Mouse (Mus musculus) kidney, embryonic 14.5 days (tissue): ENCODE data around the gene Fhl2. TPM values are rescaled to one million over a fixed set of nuclear protein-coding genes. Genes with fewer than 3 reads are reported as not detected.

Experiments used
- ATAC-seq: fragments of 200-750 bp; cut with Nextera tagmentation; 2 replicates; pipeline ENCODE4 v1.8.0; 2017; ENCODE audit warnings: moderate number of reproducible peaks, mild to moderate bottlenecking, moderate TSS enrichment, moderate library complexity; ENCODE audit not compliant: low FRiP score, low TSS enrichment
- H3K27ac ChIP-seq: fragments of 300-500 bp; sonication (generic); 2 replicates; pipeline ENCODE4 v1.5.1; 2014; ENCODE audit warnings: low read depth, mild to moderate bottlenecking, low read length, moderate library complexity, mixed read lengths
- H3K27me3 ChIP-seq: fragments of 300-500 bp; sonication (generic); 2 replicates; pipeline ENCODE4 v1.6.1; 2014; ENCODE audit warnings: mild to moderate bottlenecking, low read length; ENCODE audit not compliant: control insufficient read depth, insufficient read depth
- H3K36me3 ChIP-seq: fragments of 300-500 bp; sonication (generic); 2 replicates; pipeline ENCODE4 v1.6.1; 2014; ENCODE audit warnings: low read length, mixed read lengths; ENCODE audit not compliant: control insufficient read depth, insufficient read depth
- H3K4me1 ChIP-seq: fragments of 300-500 bp; sonication (generic); 2 replicates; pipeline ENCODE4 v1.6.1; 2014; ENCODE audit warnings: low read length, mixed read lengths; ENCODE audit not compliant: control insufficient read depth, insufficient read depth
- H3K4me2 ChIP-seq: fragments of 300-500 bp; sonication (generic); replicated peaks from 2 replicates; pipeline ENCODE4 v1.6.1; 2014; ENCODE audit warnings: low read depth, mild to moderate bottlenecking, low read length
- H3K4me3 ChIP-seq: fragments of 300-500 bp; sonication (generic); 2 replicates; pipeline ENCODE4 v1.5.1; 2014; ENCODE audit warnings: mild to moderate bottlenecking, low read length
- H3K9ac ChIP-seq: fragments of 300-500 bp; sonication (generic); 2 replicates; pipeline ENCODE4 v1.6.1; 2014; ENCODE audit warnings: low read depth, mild to moderate bottlenecking, low read length, moderate library complexity
- H3K9me3 ChIP-seq: fragments of 300-500 bp; sonication (generic); 2 replicates; pipeline ENCODE4 v1.6.1; 2016; ENCODE audit warnings: low read length; ENCODE audit not compliant: control insufficient read depth
- WGBS: fragments of 180-500 bp; shearing (Covaris S2); extraction: QIAGEN DNeasy Blood & Tissue Kit; methylation state at CpG from one replicate; pipeline ENCODE4 v1.1.7; 2014; 5-methylcytosine and 5-hydroxymethylcytosine counted together
- polyA plus RNA-seq: library from polyadenylated mRNA; unstranded; fragments of >200 nt; fragmentation: Nextera tagmentation; extraction: Ambion mirVana; gene quantifications from 2 replicates; pipeline ENCODE4 v1.2.1, GENCODE M21; 2014

The Fhl2 gene
- polyA plus RNA-seq, 1 experiment from 2014 or later = 87.6 TPM

DNA sequence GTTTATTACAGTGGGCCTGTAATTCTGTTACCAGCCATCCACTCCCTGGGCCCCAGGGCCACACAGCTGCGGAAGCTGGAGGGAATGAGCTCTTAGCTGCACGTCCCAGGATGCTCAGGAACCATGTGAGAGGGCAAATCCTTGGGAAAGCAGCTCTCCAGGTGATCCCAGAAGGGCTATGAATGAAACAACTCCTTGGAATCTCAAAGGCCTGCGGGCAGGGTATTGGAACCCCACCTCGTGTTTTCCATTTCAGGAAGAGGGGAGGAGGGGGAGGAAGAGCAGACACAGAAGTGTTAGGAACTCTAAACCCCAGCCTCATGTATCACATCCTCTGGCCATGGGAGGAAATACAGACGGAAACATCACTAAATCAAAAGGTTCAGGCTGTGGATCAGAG lies 28.8 kb downstream of the Fhl2 start:
- 25% methylated on average over 5 of the region's 5 CpGs for WGBS

DNA sequence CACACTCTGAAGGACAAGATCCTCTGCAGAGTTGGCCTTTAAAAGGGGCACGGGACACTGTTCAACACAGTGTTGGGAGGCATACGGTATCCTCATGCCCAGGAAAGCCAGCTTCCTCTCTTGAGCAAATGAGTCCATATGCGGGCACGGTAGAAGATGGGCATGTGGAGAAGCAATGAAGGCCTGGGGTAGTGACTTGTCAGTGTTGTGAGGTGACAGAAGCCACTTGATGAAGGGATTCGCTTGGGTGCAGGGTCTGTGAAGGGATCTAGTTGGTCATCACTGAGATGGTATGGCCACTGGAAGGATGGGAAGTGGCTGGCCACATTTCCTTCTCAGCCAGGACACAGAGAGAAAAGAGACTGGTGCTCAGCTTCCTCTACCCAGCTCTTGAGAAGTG lies 32.2 kb downstream of the Fhl2 start:
- no peak for ATAC-seq
- Histone ChIP-seq H3K4me1 (peaks cover 15% of the 10 kb centered on the region; the same call in 1 of the 2 replicates), H3K9me3 (no peaks in the 10 kb centered on the region), H3K4me2 (no peak overlapping the region), H3K9ac (no peak overlapping the region), H3K4me3 (no peak overlapping the region), H3K27me3 (no peaks in the 10 kb centered on the region), H3K27ac (no peak overlapping the region), H3K36me3 (no peaks in the 10 kb centered on the region)
- 95% methylated on average over 5 of the region's 5 CpGs for WGBS

More for the DNA sequence above, 28.8 kb downstream of the Fhl2 start:
- no peak overlapping the region for H3K4me3 ChIP-seq
- peak overlapping the region; percentile 52; the same call in 1 of the 2 replicates for H3K27ac ChIP-seq
- peaks cover 23% of the 10 kb centered on the region; the same call in 1 of the 2 replicates for H3K4me1 ChIP-seq
- no peaks in the 10 kb centered on the region for H3K27me3 ChIP-seq
- no peak overlapping the region for H3K9ac ChIP-seq
- no peak overlapping the region for H3K4me2 ChIP-seq
- H3K9me3 ChIP-seq = no peaks in the 10 kb centered on the region
- H3K36me3 ChIP-seq = no peaks in the 10 kb centered on the region
- 0 out of 2 replicates have a peak, but pooled peaks have one; percentile 2 for ATAC-seq

DNA sequence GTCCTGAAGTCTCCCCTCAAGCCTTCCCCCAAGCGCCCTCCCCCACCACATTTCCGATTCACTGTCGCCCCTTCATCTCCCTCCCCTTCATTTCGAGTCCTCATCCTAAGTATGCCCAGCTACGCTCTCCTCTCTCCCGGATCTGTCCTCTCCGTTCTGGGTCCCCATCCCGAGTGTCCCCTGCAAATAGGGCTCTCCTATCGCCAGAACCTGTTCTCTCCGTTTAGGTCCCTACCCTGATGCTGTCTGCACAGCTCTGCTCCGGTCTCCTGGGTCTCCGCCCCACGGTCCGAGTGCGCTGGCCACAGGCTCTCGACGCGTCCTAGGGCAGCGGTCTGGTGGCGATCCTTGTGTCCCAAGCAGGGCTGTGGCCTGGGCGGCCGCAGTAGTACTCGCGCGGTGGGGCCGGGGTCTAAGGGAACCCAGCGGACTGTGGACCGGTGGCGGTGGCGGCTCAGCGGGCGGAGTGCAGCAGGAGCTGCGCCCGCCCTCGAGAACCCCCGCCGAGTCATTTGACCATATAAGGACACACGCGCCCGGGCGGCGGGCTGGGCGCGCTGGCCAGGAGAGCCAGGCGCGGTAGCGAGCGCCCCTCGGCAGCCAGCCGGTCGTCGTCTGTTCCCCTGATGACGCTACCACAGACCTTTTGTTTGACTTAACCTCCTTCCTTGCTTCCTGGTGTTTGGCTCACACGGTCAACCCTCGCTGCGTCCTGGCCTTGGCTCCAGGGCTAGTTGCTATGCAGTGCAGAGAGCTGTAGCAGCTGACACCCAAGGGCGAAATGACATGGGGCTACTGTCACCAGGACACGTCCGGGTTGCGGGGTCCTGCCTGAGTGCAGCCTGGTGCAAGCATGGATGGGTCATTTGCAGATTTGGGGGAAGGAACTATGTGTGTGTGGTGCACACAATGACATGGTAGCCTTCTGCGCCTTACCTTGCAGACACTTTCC lies 33.0 kb downstream of the Fhl2 start:
- H3K9ac ChIP-seq = peak overlapping the region; percentile 67
- peak overlapping the region; percentile 62 for H3K4me2 ChIP-seq
- 4% methylated on average over 61 of the region's 61 CpGs for WGBS
- no peaks in the 10 kb centered on the region for H3K36me3 ChIP-seq
- H3K27me3 ChIP-seq = no peaks in the 10 kb centered on the region
- H3K4me1 ChIP-seq = peaks cover 15% of the 10 kb centered on the region; the same call in 1 of the 2 replicates
- peak overlapping the region; percentile 76 for H3K27ac ChIP-seq
- no peaks in the 10 kb centered on the region for H3K9me3 ChIP-seq
- H3K4me3 ChIP-seq = peak overlapping the region; percentile 56
- peak; percentile 89 for ATAC-seq

DNA sequence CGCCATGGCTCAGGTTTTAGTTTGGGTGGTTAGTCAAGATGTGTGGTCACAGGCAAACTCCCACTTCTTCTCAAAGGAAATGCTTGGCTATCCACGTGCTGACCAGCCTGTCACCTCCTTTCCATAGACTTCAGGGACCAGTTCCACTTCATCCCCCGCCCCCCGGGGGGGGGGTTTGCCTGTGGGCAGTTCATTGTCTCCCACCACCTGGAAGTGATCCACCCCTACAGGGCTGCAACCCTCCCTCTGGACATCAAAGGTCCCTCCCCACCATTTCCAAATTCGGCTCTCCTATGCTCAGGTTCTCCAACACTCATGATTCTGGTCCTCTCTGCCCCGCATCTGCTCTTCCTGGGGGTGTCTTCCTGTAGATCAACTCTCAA lies 33.7 kb downstream of the Fhl2 start:
- peak overlapping the region; percentile 67 for H3K9ac ChIP-seq
- peak overlapping the region; percentile 62 for H3K4me2 ChIP-seq
- WGBS = 4% methylated on average over 6 of the region's 6 CpGs
- H3K27me3 ChIP-seq = no peaks in the 10 kb centered on the region
- peak overlapping the region; percentile 76; the same call in 1 of the 2 replicates for H3K27ac ChIP-seq
- H3K36me3 ChIP-seq = no peaks in the 10 kb centered on the region
- H3K9me3 ChIP-seq = no peaks in the 10 kb centered on the region
- ATAC-seq = peak; percentile 44; the same call in 1 of the 2 replicates
- H3K4me1 ChIP-seq = peaks cover 10% of the 10 kb centered on the region; the same call in 1 of the 2 replicates
- peak overlapping the region; percentile 56 for H3K4me3 ChIP-seq

DNA sequence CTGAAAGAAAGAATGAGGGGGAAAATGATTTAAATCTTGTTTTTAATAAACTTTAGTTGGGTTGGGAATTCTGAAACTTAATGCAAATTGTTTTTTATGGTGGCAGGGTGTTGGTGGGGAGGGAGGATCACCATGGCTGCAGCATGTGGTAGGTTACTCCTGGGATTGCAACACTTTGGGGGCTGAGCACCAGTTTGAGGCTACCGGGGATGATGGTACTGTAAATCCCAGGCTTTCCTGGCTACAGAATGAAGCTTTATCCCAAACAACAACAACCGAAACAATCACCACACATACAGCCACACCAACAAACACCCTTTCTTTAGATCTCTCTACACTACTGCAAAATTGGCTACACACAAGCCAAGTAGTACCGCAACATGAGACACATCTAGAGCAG lies 34.4 kb downstream of the Fhl2 start:
- ATAC-seq = no peak
- Histone ChIP-seq H3K27me3 (no peaks in the 10 kb centered on the region), H3K9me3 (no peaks in the 10 kb centered on the region), H3K4me3 (peak overlapping the region; percentile 56), H3K4me2 (peak overlapping the region; percentile 62), H3K36me3 (no peaks in the 10 kb centered on the region), H3K9ac (peak overlapping the region; percentile 67; the same call in 1 of the 2 replicates), H3K27ac (no peak overlapping the region), H3K4me1 (peaks cover 5% of the 10 kb centered on the region; the same call in 1 of the 2 replicates)
- WGBS = 79% methylated on average over 3 of the region's 3 CpGs

DNA sequence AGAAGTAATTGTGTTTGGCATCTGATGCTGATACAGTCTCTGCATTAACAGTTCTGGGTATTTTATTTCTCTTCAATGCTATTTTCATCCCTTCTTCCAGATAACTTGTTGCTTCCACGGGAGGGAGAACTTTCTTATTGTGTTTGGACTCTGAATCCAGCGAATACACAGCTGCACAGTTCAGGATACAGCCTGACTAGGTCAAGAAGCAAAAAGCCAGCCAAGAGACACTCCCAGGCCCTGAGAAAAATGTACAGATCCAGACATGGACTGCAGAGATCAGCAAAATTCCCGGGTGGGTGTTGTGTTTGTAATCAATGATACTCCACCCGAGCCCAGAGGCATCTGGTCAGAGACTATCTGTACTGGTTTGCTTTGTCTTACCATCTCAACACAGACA lies 37.4 kb downstream of the Fhl2 start:
- Histone ChIP-seq H3K4me1 (peaks cover 3% of the 10 kb centered on the region; the same call in 1 of the 2 replicates), H3K9me3 (no peaks in the 10 kb centered on the region), H3K9ac (no peak overlapping the region), H3K36me3 (no peaks in the 10 kb centered on the region), H3K27ac (no peak overlapping the region), H3K4me2 (no peak overlapping the region), H3K27me3 (no peaks in the 10 kb centered on the region), H3K4me3 (no peak overlapping the region)
- no peak for ATAC-seq
- 30% methylated on average over 4 of the region's 4 CpGs for WGBS

DNA sequence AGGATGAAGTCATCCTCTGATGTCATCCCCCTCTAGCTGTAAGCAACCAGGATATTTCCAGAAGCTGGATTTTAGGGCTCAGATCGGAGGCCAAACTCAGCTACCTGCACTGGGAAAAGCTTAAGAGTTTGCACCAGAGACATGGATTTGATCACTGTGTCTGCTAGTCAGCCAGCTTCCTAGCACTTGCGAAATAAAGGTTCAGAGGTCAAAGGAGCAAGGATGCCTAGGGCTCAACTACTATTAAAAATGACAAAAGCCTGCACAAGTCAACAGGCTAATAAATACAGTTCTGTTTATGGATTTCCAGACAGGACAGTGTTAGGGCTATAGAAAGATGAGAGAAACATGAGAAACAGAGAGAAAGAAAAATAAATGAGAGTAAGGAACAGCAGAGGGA lies 38.9 kb downstream of the Fhl2 start:
- H3K27me3 ChIP-seq = no peaks in the 10 kb centered on the region
- no peak overlapping the region for H3K27ac ChIP-seq
- H3K36me3 ChIP-seq = peaks cover 4% of the 10 kb centered on the region; the same call in 1 of the 2 replicates
- no peaks in the 10 kb centered on the region for H3K4me1 ChIP-seq
- no peak overlapping the region for H3K4me2 ChIP-seq
- 78% methylated on average over 2 of the region's 2 CpGs for WGBS
- no peak overlapping the region for H3K9ac ChIP-seq
- no peak overlapping the region for H3K4me3 ChIP-seq
- H3K9me3 ChIP-seq = no peaks in the 10 kb centered on the region
- no peak for ATAC-seq

DNA sequence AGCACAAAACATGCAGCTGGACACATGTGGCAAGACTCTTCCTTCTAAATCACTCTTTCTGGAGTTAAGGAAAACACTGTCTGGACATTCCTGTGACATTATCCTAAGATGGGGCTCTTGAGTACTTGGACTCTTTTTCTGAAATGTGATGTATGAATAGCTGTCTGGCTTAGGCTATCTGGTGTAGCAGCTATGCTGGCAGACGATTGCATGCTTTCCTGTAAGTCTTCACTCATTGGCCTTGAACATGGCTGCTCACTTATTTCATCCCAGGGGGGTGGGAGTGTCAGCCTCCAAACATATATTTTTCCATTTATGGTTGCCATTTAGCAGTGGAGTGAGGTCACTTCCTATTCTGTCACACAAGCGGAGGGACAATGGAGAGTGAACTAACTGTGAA lies 42.3 kb downstream of the Fhl2 start:
- ATAC-seq = no peak
- no peak overlapping the region for H3K9ac ChIP-seq
- no peaks in the 10 kb centered on the region for H3K9me3 ChIP-seq
- H3K4me3 ChIP-seq = no peak overlapping the region
- 0 out of 2 replicates have a peak, but pooled peaks cover 5% of the 10 kb centered on the region for H3K4me1 ChIP-seq
- no peaks in the 10 kb centered on the region for H3K27me3 ChIP-seq
- peaks cover 13% of the 10 kb centered on the region; the same call in 1 of the 2 replicates for H3K36me3 ChIP-seq
- WGBS = 53% methylated on average over 2 of the region's 2 CpGs
- no peak overlapping the region for H3K4me2 ChIP-seq
- H3K27ac ChIP-seq = peak overlapping the region; percentile 1; the same call in 1 of the 2 replicates

DNA sequence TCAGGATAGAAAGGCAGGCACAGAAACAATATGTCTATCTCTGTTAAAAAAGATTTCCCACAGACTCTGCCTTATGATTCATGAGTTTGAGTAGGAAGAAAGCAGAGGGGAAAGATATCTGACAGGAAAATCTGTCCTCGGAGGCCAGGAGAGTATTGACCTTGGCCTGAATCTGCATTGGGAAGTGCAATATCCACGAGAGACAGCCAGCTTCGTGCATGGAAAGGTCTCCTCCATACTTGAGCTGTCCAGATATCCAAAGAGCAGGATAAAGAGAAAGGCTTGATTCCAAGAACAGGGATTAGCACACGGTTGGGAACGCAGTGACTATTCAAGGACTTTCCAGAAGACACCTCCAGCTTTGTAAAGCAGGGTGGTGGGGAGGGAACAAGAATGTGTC lies 43.2 kb downstream of the Fhl2 start:
- 74% methylated on average over 5 of the region's 5 CpGs for WGBS
- no peak for ATAC-seq
- no peak overlapping the region for H3K27ac ChIP-seq

More for the DNA sequence above, 43.2 kb downstream of the Fhl2 start:
- no peak overlapping the region for H3K4me3 ChIP-seq
- 0 out of 2 replicates have a peak, but pooled peaks cover 5% of the 10 kb centered on the region for H3K4me1 ChIP-seq
- no peak overlapping the region for H3K4me2 ChIP-seq
- no peak overlapping the region for H3K9ac ChIP-seq
- H3K27me3 ChIP-seq = no peaks in the 10 kb centered on the region
- peaks cover 13% of the 10 kb centered on the region; the same call in 1 of the 2 replicates for H3K36me3 ChIP-seq
- H3K9me3 ChIP-seq = no peaks in the 10 kb centered on the region
